Comparison of ENCODE assay signal across 8 mouse cellular contexts in genomic region chr9:62366478-62367458, GRCm38 (mm10). TPM values are rescaled to one million over a fixed set of nuclear protein-coding genes. Genes with fewer than 3 reads are reported as not detected.
A peak's percentile ranks its signal among the peaks of the same experiment; 100 is the strongest.
DNase-seq lines count a peak whose midpoint lies in the region; ATAC-seq and TF ChIP-seq lines count a peak whose summit lies in the region.

No protein-coding gene starts in this region.

- peaks cover 97% of the 10 kb centered on the region for H3K4me1 ChIP-seq in kidney, embryonic 15.5 days
- H3K4me1 ChIP-seq in heart, embryonic 16.5 days (ENCODE audit: control insufficient read depth, insufficient read depth, low read length) = peaks cover 95% of the 10 kb centered on the region
- peaks cover 61% of the 10 kb centered on the region for H3K4me1 ChIP-seq in midbrain, embryonic 14.5 days (ENCODE audit: control insufficient read depth, insufficient read depth, low read length)
- peaks cover 60% of the 10 kb centered on the region for H3K4me1 ChIP-seq in thymus, adult 2 months (replicated peaks; ENCODE audit: control insufficient read depth, insufficient read depth, low read length)

- H3K4me3 ChIP-seq in kidney, embryonic 15.5 days (replicated peaks) = no peak overlapping the region
- H3K4me3 ChIP-seq in heart, embryonic 16.5 days (ENCODE audit: low read length) = no peak overlapping the region
- H3K4me3 ChIP-seq in midbrain, embryonic 14.5 days (replicated peaks; ENCODE audit: low read depth, low read length) = no peak overlapping the region
- no peak overlapping the region for H3K4me3 ChIP-seq in thymus, adult 2 months (ENCODE audit: control insufficient read depth, insufficient read depth, low read length)

- no peak overlapping the region for H3K9ac ChIP-seq in kidney, embryonic 15.5 days
- peak overlapping the region; percentile 62 for H3K9ac ChIP-seq in heart, embryonic 16.5 days (ENCODE audit: low read length)
- no peak overlapping the region for H3K9ac ChIP-seq in midbrain, embryonic 14.5 days (replicated peaks; ENCODE audit: low read length)

- no peak for TF ChIP-seq POLR2A in thymus, adult 2 months (IDR thresholded peaks at IDR 0.05; ENCODE audit: control insufficient read depth, extremely low read depth, insufficient read depth, low read length, poor library complexity)

- whole genome bisulfite sequencing in kidney, embryonic 15.5 days = 60% methylated on average over 23 of the region's 23 CpGs
- 44% methylated on average over 23 of the region's 23 CpGs for WGBS in heart, embryonic 16.5 days
- 43% methylated on average over 23 of the region's 23 CpGs for WGBS in midbrain, embryonic 14.5 days
- 82% methylated on average over 23 of the region's 23 CpGs for WGBS in thymus, adult 2 months

- no peak overlapping the region for H3K4me2 ChIP-seq in kidney, embryonic 15.5 days
- H3K4me2 ChIP-seq in heart, embryonic 16.5 days (ENCODE audit: low read depth, low read length) = peak overlapping the region; percentile 38
- H3K4me2 ChIP-seq in midbrain, embryonic 14.5 days (ENCODE audit: low read length) = no peak overlapping the region

- intact Hi-C loops in gastrocnemius, postnatal 36 days (cut with DNase I) = no loop called here

- no peak for DNase-seq in kidney, postnatal 4 days
- DNase-seq in adrenal gland, postnatal 10 days = peak; percentile 61
- peak; percentile 49 for DNase-seq in midbrain, embryonic 14.5 days
- no peak for DNase-seq in thymus, adult 2 months
- no peak for DNase-seq in gastrocnemius, postnatal 36 days
- DNase-seq in frontal cortex, postnatal 10 days (ENCODE audit: low spot score in 2 of 2) = no peak

- H3K36me3 ChIP-seq in kidney, embryonic 15.5 days = peaks cover 5% of the 10 kb centered on the region; the same call in 1 of the 2 replicates
- H3K36me3 ChIP-seq in heart, embryonic 16.5 days (ENCODE audit: control insufficient read depth, insufficient read depth) = 0 out of 2 replicates have a peak, but pooled peaks cover 2% of the 10 kb centered on the region
- no peaks in the 10 kb centered on the region for H3K36me3 ChIP-seq in midbrain, embryonic 14.5 days (ENCODE audit: control insufficient read depth, insufficient read depth, low read length)
- H3K36me3 ChIP-seq in thymus, adult 2 months (ENCODE audit: control insufficient read depth, insufficient read depth, low read length) = no peaks in the 10 kb centered on the region

- no peak for TF ChIP-seq CTCF in thymus, adult 2 months (IDR thresholded peaks at IDR 0.05; ENCODE audit: borderline replicate concordance, control insufficient read depth, extremely low read depth, insufficient read depth, low read length, poor library complexity)

- no peaks in the 10 kb centered on the region for H3K27me3 ChIP-seq in kidney, embryonic 15.5 days
- H3K27me3 ChIP-seq in heart, embryonic 16.5 days (ENCODE audit: control insufficient read depth, insufficient read depth, low read length) = no peaks in the 10 kb centered on the region
- H3K27me3 ChIP-seq in midbrain, embryonic 14.5 days (ENCODE audit: control insufficient read depth, insufficient read depth, low read length) = no peaks in the 10 kb centered on the region
- no peaks in the 10 kb centered on the region for H3K27me3 ChIP-seq in thymus, adult 2 months (ENCODE audit: control insufficient read depth, insufficient read depth, low read length)

- H3K9me3 ChIP-seq in kidney, embryonic 15.5 days (replicated peaks) = no peaks in the 10 kb centered on the region
- H3K9me3 ChIP-seq in heart, embryonic 16.5 days (replicated peaks; ENCODE audit: control insufficient read depth, low read length) = no peaks in the 10 kb centered on the region
- H3K9me3 ChIP-seq in midbrain, embryonic 14.5 days (ENCODE audit: control insufficient read depth, low read length) = no peaks in the 10 kb centered on the region

- no peak for ATAC-seq in kidney, embryonic 15.5 days (replicated peaks; ENCODE audit: low FRiP score)
- ATAC-seq in heart, embryonic 16.5 days (replicated peaks; ENCODE audit: extremely low read depth, insufficient read depth, low FRiP score) = no peak
- no peak for ATAC-seq in midbrain, embryonic 14.5 days (ENCODE audit: low FRiP score, low TSS enrichment)

- H3K27ac ChIP-seq in kidney, embryonic 15.5 days = peak overlapping the region; percentile 80
- H3K27ac ChIP-seq in heart, embryonic 16.5 days (ENCODE audit: low read length) = peak overlapping the region; percentile 71
- H3K27ac ChIP-seq in midbrain, embryonic 14.5 days (replicated peaks; ENCODE audit: low read depth, low read length) = no peak overlapping the region
- H3K27ac ChIP-seq in thymus, adult 2 months (ENCODE audit: control insufficient read depth, insufficient read depth, low read length) = no peak overlapping the region

RNA-seq across cellular contexts. Expression of gene Anp32a, which starts 25.7 kb away (rescaled TPM):
- 217 and 225 TPM in 2 replicates for polyA plus RNA-seq in kidney, embryonic 15.5 days (2015; fragmentation: Nextera tagmentation; extraction: Ambion mirVana)
- 100 to 1,000 TPM; 274 to 316 TPM for total RNA-seq in adrenal gland, postnatal 10 days (2021)
- polyA plus RNA-seq in heart, embryonic 16.5 days (2015; fragmentation: Nextera tagmentation; extraction: Ambion mirVana) = 141 and 176 TPM in 2 replicates
- polyA plus RNA-seq in midbrain, embryonic 14.5 days (2014; fragmentation: Nextera tagmentation; extraction: Ambion mirVana) = 81.0 and 82.1 TPM in 2 replicates
- polyA plus RNA-seq in thymus, adult 2 months (2012; rRNA removed) = 37.4 and 38.0 TPM in 2 replicates
- 10 to 100 TPM; 60.8 to 62.9 TPM for total RNA-seq in gastrocnemius, postnatal 36 days (2021)

Comparison
In these comparisons a context has a peak if more than half of its experiments do, and no peak if none do; other contexts are left out.
1. H3K27ac ChIP-seq: peak in kidney, embryonic 15.5 days (single experiment) and heart, embryonic 16.5 days (single experiment); none in midbrain, embryonic 14.5 days (single experiment) and thymus, adult 2 months (single experiment).
2. DNase-seq: peak in adrenal gland, postnatal 10 days (single experiment) and midbrain, embryonic 14.5 days (single experiment); none in kidney, postnatal 4 days (0 of 2), thymus, adult 2 months (single experiment), gastrocnemius, postnatal 36 days (0 of 2) and frontal cortex, postnatal 10 days (0 of 2).